Mouse (Mus musculus): ENCODE measurements around the gene Osbpl8.

GRCm38 (mm10) chr10:111144371-111144959 lies 20.1 kb upstream of the Osbpl8 start:
- TF ChIP-seq CTCF (IDR thresholded peaks at IDR 0.05; ENCODE audit: control insufficient read depth, insufficient read depth, low read length), result no peak
- TF ChIP-seq POLR2A (IDR thresholded peaks at IDR 0.05; ENCODE audit: borderline replicate concordance, control insufficient read depth, low read depth, low read length), result no peak

All from bone marrow, adult 2 months (tissue).